Mouse (Mus musculus) retina, postnatal 7 days (tissue): ENCODE measurements around the gene Olfr824.
"Not testable (repeated sequence)": the region's sequence is repeated elsewhere in the genome, so short reads cannot be mapped to it uniquely, and the experiment has no call there.

Experiments
- DNase-seq: peaks from one replicate; pipeline ENCODE4 v3.0.0-alpha.2; 2012; ENCODE audit warnings: low read depth, low spot score

Olfr824 gene

DNA sequence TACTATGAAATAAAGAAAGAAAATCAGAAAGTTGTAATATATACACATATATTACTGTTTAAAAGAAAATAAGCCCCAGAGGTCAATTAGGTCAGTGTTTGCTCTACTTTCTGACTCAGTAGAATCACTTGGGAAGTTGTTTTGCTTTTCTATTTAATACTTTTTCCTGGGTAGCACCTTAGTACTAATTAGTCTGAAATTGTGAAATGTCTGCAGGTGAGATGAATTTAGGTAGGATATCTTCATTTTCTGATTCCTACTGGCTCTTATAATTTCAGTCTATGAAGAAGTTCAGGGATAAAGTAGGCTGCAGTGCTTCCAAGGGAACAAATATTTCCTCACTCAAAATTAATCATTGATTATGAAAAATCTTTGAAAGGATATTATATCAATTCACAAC is at the start of gene Olfr824:
Gene Olfr824 (minus strand): TSS at position 101 of the 400 bp plus-strand sequence.
- DNase-seq, result not testable (repeated sequence)

DNA sequence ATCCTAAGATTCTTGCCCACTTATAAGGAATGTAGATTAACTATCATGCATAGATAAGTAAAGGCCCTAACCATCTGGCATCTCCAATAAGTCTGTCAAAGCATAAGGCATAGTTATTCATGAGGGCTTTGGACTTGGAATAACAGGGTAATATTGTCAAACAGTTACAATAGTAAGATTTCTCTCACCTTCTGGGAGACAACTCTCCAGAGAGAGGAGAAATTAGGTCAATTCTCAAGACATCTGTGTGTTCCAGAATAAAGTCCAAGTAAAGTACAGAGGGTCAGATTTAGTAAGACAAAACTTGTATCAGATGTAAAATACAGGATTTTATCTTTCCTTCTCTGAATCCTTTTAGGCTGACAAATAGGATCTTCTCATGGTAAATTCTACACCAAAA is 36.9 kb upstream of the Olfr824 start, which contains the start of gene Olfr825:
Gene Olfr825 (minus strand): TSS at position 101 of the 400 bp plus-strand sequence.
- DNase-seq, result no peak

DNA sequence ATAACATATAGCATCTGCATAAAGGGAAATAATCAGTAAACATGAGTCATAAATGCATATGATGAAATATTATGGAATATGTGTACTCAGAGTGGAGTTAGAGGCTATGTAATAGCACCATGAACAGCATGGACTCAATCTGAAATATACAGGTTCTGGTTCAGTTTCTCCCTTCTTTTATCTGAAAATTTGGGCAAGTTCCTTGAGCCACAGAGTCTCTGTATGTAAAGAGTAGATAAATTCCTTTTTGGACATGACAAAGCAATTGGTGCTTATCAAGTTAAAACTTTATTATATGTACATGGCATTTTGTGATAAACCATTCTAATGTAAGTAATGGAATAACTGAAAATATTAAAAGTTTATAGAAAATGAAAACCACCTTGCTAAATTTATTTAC is 35.4 kb upstream of the Olfr824 start:
- no peak for DNase-seq

DNA sequence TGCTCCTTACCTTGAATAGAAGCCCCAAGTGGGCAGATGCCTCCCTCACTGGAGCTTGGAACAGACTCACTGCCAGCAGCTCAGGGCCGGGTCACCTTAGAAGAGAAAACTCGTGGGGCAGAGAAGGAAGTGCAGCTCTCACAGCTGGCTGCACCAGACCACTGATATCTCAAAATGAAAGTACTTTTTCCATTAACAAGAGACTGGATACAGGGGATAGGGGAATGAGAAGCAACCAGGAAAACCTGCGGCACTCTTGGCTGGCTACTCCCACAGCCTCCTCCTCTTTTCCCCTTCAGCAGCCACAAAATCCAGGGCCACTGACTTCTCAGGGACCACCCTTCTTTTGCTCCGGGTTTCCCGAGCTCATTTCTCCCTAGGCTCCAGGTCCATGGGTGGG is 14.3 kb upstream of the Olfr824 start:
- DNase-seq, result no peak

DNA sequence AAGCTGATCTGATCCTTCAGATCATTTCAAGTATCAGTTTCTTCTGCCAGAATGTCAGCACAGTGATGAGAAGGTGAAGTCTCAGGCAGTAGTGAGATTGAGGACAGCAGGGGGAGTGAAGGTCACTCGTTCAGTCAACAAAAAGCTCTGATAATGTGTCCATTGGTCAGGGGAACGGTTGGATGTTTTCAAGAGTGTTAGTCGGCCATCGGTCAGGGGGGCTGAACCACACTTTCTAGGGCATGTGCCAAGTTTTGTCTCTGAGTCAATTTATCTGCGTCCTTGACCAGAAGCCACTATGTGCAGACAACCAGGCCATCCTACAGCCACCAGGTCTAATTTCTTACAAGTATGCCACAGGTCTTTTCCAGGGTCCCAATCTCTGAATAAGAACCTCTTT is 12.7 kb upstream of the Olfr824 start:
- DNase-seq, result not testable (repeated sequence)

DNA sequence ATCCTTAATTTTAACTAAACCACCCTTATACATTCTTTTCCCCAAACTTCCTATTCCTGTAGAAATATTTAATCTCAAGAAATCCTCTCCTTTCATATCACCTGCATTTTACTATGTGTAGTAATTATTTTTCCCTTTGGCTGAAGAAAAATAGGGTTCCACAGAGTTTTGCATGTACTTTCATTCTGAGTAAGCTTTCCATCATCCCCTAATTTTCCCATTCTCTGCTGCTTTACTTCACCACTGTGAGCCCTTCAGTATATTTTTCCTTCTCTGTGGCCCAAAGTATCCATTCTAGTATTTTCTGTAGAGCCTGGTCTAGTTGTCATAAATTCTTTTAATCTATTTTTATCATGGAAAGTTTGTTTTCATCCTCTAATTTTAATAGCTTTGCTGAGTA is 5.0 kb upstream of the Olfr824 start:
- no peak for DNase-seq

DNA sequence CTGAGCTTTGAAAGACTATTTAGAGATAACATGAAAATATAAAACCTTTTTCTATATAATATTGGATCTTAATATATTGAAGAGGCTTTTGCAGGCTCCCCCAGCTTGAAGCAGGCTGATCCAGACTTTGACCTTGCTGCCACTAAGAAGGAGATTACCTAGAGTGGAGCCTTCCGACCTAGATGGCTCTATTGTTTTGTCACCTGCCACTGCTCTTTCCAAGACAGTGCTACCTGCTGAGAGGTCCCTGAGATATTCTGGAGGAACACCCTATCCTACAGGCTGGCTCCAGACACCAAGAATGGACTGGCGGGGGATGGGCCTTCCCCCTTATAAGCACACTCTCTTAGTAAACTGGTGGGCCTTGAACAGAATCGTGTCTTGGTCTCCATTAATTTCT is 13.8 kb downstream of the Olfr824 start:
- DNase-seq, result not testable (repeated sequence)

DNA sequence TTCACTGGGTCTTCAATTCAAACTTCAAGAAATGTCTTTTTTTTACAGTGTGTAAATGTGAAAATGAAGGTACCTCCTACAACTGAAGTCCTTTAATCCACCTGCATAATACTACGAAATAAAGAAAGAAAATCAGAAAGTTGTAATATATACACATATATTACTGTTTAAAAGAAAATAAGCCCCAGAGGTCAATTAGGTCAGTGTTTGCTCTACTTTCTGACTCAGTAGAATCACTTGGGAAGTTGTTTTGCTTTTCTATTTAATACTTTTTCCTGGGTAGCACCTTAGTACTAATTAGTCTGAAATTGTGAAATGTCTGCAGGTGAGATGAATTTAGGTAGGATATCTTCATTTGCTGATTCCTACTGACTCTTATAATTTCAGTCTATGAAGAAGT is 14.5 kb downstream of the Olfr824 start, which contains the start of gene Olfr823:
Gene Olfr823 (minus strand): TSS at position 101 of the 400 bp plus-strand sequence.
- DNase-seq, result not testable (repeated sequence)

DNA sequence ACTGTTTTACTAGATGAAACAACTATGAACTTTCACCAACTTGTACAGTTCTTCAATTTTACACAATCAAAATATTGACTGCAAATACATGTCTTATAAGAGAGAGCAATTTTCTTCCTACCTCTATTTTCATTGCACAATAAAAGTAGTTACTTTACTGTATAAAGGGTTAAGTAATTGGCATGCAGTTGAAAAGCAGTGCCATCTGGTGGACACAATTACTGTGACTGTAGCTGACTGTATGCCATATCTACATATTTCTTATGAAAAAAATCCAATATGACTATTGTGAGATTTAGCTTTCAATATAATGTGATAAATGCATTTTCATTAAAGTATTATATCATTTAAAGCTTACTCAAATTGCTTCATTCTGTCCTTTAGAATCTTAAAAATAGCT is 33.7 kb downstream of the Olfr824 start:
- no peak for DNase-seq

DNA sequence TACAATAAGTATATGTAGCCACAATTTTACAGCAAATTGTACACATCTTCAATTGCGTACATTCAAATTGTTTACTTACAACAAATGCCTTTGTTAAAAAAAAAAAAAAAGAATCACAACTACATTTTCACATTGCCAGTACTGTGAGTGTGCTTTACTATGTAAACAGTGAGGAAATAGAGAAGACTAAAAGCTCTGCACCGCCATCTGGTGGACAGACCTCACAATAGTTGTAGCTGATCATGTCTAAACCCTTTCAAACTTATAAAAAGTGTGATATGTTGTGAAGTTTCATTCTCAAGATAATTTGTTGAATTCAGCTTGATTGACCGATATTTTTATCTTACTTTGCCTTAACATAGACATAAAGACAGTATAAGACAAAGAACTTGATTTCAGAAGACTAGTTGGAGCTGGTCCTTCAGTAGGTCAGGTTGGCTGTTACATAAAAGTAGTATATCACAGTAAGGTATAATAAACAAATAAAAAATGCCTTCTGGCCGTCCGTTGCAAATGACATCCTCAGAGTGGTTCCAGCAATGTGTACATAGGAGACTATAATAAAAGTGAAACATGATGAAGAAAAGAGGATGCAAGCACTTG is 36.9 kb downstream of the Olfr824 start:
- peak; percentile 43 for DNase-seq
